In the genomic region with DNA sequence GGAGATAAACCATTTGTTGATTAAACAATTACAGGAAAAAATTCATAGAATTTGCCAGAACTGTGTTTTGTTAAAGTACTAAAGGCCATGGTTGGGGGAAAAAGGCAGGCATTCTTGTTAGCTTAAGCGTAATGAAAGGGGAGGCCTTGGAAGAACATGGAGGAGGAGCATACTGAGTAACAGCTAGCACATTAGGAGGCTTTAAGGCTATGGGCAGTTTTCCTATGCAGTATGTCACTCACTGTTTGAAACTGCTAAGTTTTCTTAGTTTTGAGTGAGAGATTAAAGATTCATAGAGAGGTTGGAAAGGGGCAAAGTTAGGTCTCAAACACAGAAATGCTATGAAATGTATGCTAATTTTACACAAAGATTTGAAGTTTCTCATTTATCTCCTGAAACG, we compare ENCODE assay signal across 24 mouse cellular contexts. TPM values are rescaled to one million over a fixed set of nuclear protein-coding genes. Genes with fewer than 3 reads are reported as not detected.
A peak's percentile ranks its signal among the peaks of the same experiment; 100 is the strongest.
DNase-seq lines count a peak whose midpoint lies in the region; ATAC-seq and TF ChIP-seq lines count a peak whose summit lies in the region.
"Had no signal": no experiment of that assay in that cellular context is flagged by ENCODE, and none has a peak within 500 bp of the region (broad histone marks: within the 10 kb centered on the region; RNA-seq: fewer than 3 reads in every experiment).

No protein-coding gene starts in this region.

- dilution Hi-C loops in CH12.LX (cut with MboI; ENCODE audit: extremely low pct_ligation_motif_present, extremely low pct_unique_long_range_greater_than_20kb, low sequenced_read_pairs), result no loop called here

- 79% methylated on average over 2 of the region's 2 CpGs for WGBS in macrophage (ENCODE audit: missing documents)
- WGBS in hindbrain, embryonic 11.5 days, result 79% methylated on average over 2 of the region's 2 CpGs

- H3K9ac ChIP-seq in CH12.LX (ENCODE audit: insufficient read depth, low read depth), result no peak overlapping the region
- no peak overlapping the region for H3K9ac ChIP-seq in hindbrain, embryonic 11.5 days (ENCODE audit: low read depth, low read length)

- no peak for TF ChIP-seq EP300 in CH12.LX (IDR thresholded peaks at IDR 0.05; ENCODE audit: low read length)

- TF ChIP-seq CTCF in CH12.LX (conservative IDR thresholded peaks at IDR 0.05 in 1 of 2, IDR thresholded peaks at IDR 0.05 in 1 of 2; ENCODE audit: low read depth in 2 of 2, low read length in 2 of 2), result no peak
- TF ChIP-seq CTCF in bone marrow macrophage, adult 2 months (IDR thresholded peaks at IDR 0.05; ENCODE audit: low read depth, low read length), result no peak

- H3K79me2 ChIP-seq in CH12.LX (replicated peaks; ENCODE audit: control insufficient read depth, extremely low read depth, insufficient read depth, poor library complexity, severe bottlenecking) (peaks cover 13% of the 10 kb centered on the region), macrophage (ENCODE audit: inconsistent target) (peaks cover 22% of the 10 kb centered on the region)

- TF ChIP-seq RAD21 in CH12.LX (IDR thresholded peaks at IDR 0.05; ENCODE audit: low read depth, low read length), result no peak

- H3K27ac ChIP-seq in CH12.LX (ENCODE audit: insufficient read depth, low read depth), result no peak overlapping the region
- H3K27ac ChIP-seq in bone marrow macrophage, adult 2 months (ENCODE audit: insufficient read depth, low read depth, low read length), result peak overlapping the region; percentile 50; the same call in 1 of the 2 replicates
- peak overlapping the region; percentile 48 for H3K27ac ChIP-seq in macrophage
- H3K27ac ChIP-seq in hindbrain, embryonic 11.5 days (ENCODE audit: low read depth, low read length), result no peak overlapping the region

- no peaks in the 10 kb centered on the region for H3K9me3 ChIP-seq in CH12.LX (replicated peaks; ENCODE audit: low read length)
- no peaks in the 10 kb centered on the region for H3K9me3 ChIP-seq in hindbrain, embryonic 11.5 days (ENCODE audit: control insufficient read depth, low read length)
- H3K9me3 ChIP-seq: G1E had no signal

- peak; percentile 66 for DNase-seq in 416B (ENCODE audit: low read depth)
- DNase-seq in CH12.LX (ENCODE audit: extremely low read depth), result no peak
- no peak for DNase-seq in gastrocnemius, postnatal 10 days
- no peak for DNase-seq in adrenal gland, adult 2 months
- no peak for DNase-seq in hindbrain, embryonic 11.5 days (ENCODE audit: low spot score)
- DNase-seq in layer of hippocampus, adult 9-10 months (ENCODE audit: low spot score), result no peak
- DNase-seq: adrenal gland, adult 8-10 months; adrenal gland, postnatal 10 days; adrenal gland, postnatal 14 days; adrenal gland, postnatal 25 days; adrenal gland, postnatal 36 days; B cell, adult 2 months; cerebellum, adult 11 months; cerebellum, adult 11-12 months; cerebellum, adult 18-20 months; cerebellum, adult 2 months; cerebellum, adult 8-10 months; cerebellum, adult 9-10 months had no signal

- H3K4me2 ChIP-seq in CH12.LX (ENCODE audit: insufficient read depth, low read depth, poor library complexity, severe bottlenecking), result no peak overlapping the region
- no peak overlapping the region for H3K4me2 ChIP-seq in hindbrain, embryonic 11.5 days (replicated peaks; ENCODE audit: low read depth, low read length)

- peaks cover 0 to 16% of the 10 kb centered on the region in 2 experiments; a peak in 2 of 4 replicates for H3K4me1 ChIP-seq in CH12.LX (ENCODE audit: control insufficient read depth in 1 of 2, insufficient read depth in 2 of 2)
- H3K4me1 ChIP-seq in bone marrow macrophage, adult 2 months (ENCODE audit: control insufficient read depth, insufficient read depth, low read length), result peaks cover 4% of the 10 kb centered on the region; the same call in 1 of the 2 replicates
- no peaks in the 10 kb centered on the region for H3K4me1 ChIP-seq in hindbrain, embryonic 11.5 days (replicated peaks; ENCODE audit: control insufficient read depth, insufficient read depth, low read length)

- no peaks in the 10 kb centered on the region for H3K27me3 ChIP-seq in CH12.LX (replicated peaks)
- no peaks in the 10 kb centered on the region for H3K27me3 ChIP-seq in hindbrain, embryonic 11.5 days (ENCODE audit: control insufficient read depth, insufficient read depth, low read length)
- H3K27me3 ChIP-seq: Patski had no signal

- TF ChIP-seq POLR2A in CH12.LX (IDR thresholded peaks at IDR 0.05; ENCODE audit: low read depth, low read length), result no peak
- TF ChIP-seq POLR2A in bone marrow macrophage, adult 2 months (IDR thresholded peaks at IDR 0.05; ENCODE audit: borderline replicate concordance, low read depth, low read length), result no peak

- H3K4me3 ChIP-seq in CH12.LX (replicated peaks in 1 of 3; ENCODE audit: low read depth in 2 of 3, low read length in 2 of 3, poor library complexity in 1 of 3) (no peak overlapping the region), macrophage (ENCODE audit: inconsistent target) (no peak overlapping the region)
- H3K4me3 ChIP-seq in bone marrow macrophage, adult 2 months (ENCODE audit: insufficient read depth, low read length), result no peak overlapping the region
- no peak overlapping the region for H3K4me3 ChIP-seq in hindbrain, embryonic 11.5 days (ENCODE audit: low read depth, low read length)

- in situ Hi-C loops in CH12.LX (cut with MboI; ENCODE audit: low pct_ligation_motif_present, low pct_unique_long_range_greater_than_20kb, low sequenced_read_pairs), result no loop called here

- no peaks in the 10 kb centered on the region for H3K36me3 ChIP-seq in CH12.LX (replicated peaks in 1 of 2; ENCODE audit: control insufficient read depth in 1 of 2, insufficient read depth in 1 of 2, low read length in 1 of 2)
- H3K36me3 ChIP-seq in macrophage (ENCODE audit: inconsistent target), result no peaks in the 10 kb centered on the region
- no peaks in the 10 kb centered on the region for H3K36me3 ChIP-seq in hindbrain, embryonic 11.5 days (ENCODE audit: control insufficient read depth, insufficient read depth, low read length)
- H3K36me3 ChIP-seq: G1E had no signal

- no peak for ATAC-seq in hindbrain, embryonic 11.5 days (ENCODE audit: low FRiP score)
- ATAC-seq: activated CD4-positive, CD25-positive, alpha-beta regulatory T cell, adult 4 months; CD4-positive, CD25-positive, alpha-beta regulatory T cell, adult 4 months; Patski had no signal

TF ChIP-seq in CH12.LX, 34 proteins besides CTCF, POLR2A, EP300 and RAD21:
- TF ChIP-seq TBP (conservative IDR thresholded peaks at IDR 0.05; ENCODE audit: low read depth, low read length) (0 out of 2 replicates have a peak, but pooled peaks have one; percentile 50), ETS1 (conservative IDR thresholded peaks at IDR 0.05; ENCODE audit: low read depth, low read length) (no peak), BHLHE40 (IDR thresholded peaks at IDR 0.05; ENCODE audit: low read depth, low read length) (no peak), NRF1 (IDR thresholded peaks at IDR 0.05; ENCODE audit: low read depth, low read length) (no peak), ZMIZ1 (IDR thresholded peaks at IDR 0.05; ENCODE audit: low read depth, low read length) (peak; percentile 59; the same call in 1 of the 2 replicates), E2F4 (IDR thresholded peaks at IDR 0.05; ENCODE audit: insufficient replicate concordance, low read depth, low read length) (no peak), ELF1 (IDR thresholded peaks at IDR 0.05; ENCODE audit: low read depth, low read length) (no peak)
TF ChIP-seq in CH12.LX: peak in this region for 2.

RNA-seq across cellular contexts. Expression of gene Faf1, which starts 2.3 kb away (rescaled TPM):
- total RNA-seq in CH12.LX (2012; rRNA removed), result 34.9 and 35.8 TPM in 2 replicates
- total RNA-seq in CH12.LX (2014; rRNA removed), result 52.8 and 65.5 TPM in 2 replicates
- polyA plus RNA-seq in CH12.LX (2012; ENCODE audit: insufficient read length, low read depth), result 38.2 and 38.4 TPM in 2 replicates
- polyA plus RNA-seq in bone marrow macrophage, adult 2 months (2012; ENCODE audit: insufficient read depth, insufficient read length, missing spikeins), result 18.7 and 22.3 TPM in 2 replicates
- total RNA-seq in macrophage (2018; cell fraction: chromatin; rRNA removed), result 10 to 100 TPM; 10.6 to 77.5 (median 60.7) TPM
- 10 to 100 TPM; 14.9 to 23.3 (median 18.8) TPM for total RNA-seq in macrophage (2018; cell fraction: cytosol; rRNA removed)
- total RNA-seq in macrophage (2018; cell fraction: nucleus; rRNA removed), result 10 to 100 TPM; 11.7 to 51.8 (median 32.3) TPM
- 15.1 to 23.0 TPM (median 20.8 TPM) in 3 replicates for polyA plus RNA-seq in macrophage (2018)
- 10 to 100 TPM; 26.8 to 27.6 TPM for total RNA-seq in gastrocnemius, postnatal 10 days (2021)
- 10 to 100 TPM; 24.8 to 31.1 TPM for total RNA-seq in adrenal gland, adult 2 months (2021)
- 6.8 and 9.7 TPM in 2 replicates for polyA plus RNA-seq in adrenal gland, adult 2 months (2012; rRNA removed)
- polyA plus RNA-seq in hindbrain, embryonic 11.5 days (2014; fragmentation: Nextera tagmentation; extraction: Ambion mirVana), result 41.5 and 48.3 TPM in 2 replicates

RNA-seq across cellular contexts. Expression of gene Cdkn2c, which starts 7.1 kb away (rescaled TPM):
- total RNA-seq in CH12.LX (2012; rRNA removed) (15.0 and 16.1 TPM in 2 replicates), CH12.LX (2014; rRNA removed) (12.8 and 14.1 TPM in 2 replicates)
- polyA plus RNA-seq in CH12.LX (2012; ENCODE audit: insufficient read length, low read depth) (6.8 and 7.1 TPM in 2 replicates), macrophage (2018) (17.4 to 25.7 TPM (median 19.1 TPM) in 3 replicates)
- polyA plus RNA-seq in bone marrow macrophage, adult 2 months (2012; ENCODE audit: insufficient read depth, insufficient read length, missing spikeins), result 63.5 and 73.9 TPM in 2 replicates
- 10 to 100 TPM in 1 of 26 experiments, 1 to 10 TPM in 23, under 1 TPM in 2; 0.52 to 12.3 (median 2.3) TPM for total RNA-seq in macrophage (2018; cell fraction: chromatin; rRNA removed)
- total RNA-seq in macrophage (2018; cell fraction: cytosol; rRNA removed), result 10 to 100 TPM in 18 of 26 experiments, 1 to 10 TPM in 8; 6.8 to 25.0 (median 11.6) TPM
- total RNA-seq in macrophage (2018; cell fraction: nucleus; rRNA removed), result 10 to 100 TPM in 3 of 26 experiments, 1 to 10 TPM in 23; 3.4 to 18.4 (median 5.4) TPM
- 10 to 100 TPM; 20.6 TPM for total RNA-seq in gastrocnemius, postnatal 10 days (2021)
- total RNA-seq in adrenal gland, adult 2 months (2021), result 100 to 1,000 TPM in 1 of 2 experiments, 10 to 100 TPM in 1; 43.6 to 115 TPM
- 17.4 and 17.6 TPM in 2 replicates for polyA plus RNA-seq in adrenal gland, adult 2 months (2012; rRNA removed)
- 5.1 and 5.5 TPM in 2 replicates for polyA plus RNA-seq in hindbrain, embryonic 11.5 days (2014; fragmentation: Nextera tagmentation; extraction: Ambion mirVana)

Comparison
In these comparisons a context has a peak if more than half of its experiments do, and no peak if none do; other contexts are left out.
1. H3K27ac ChIP-seq: peak in bone marrow macrophage, adult 2 months (single experiment) and macrophage (single experiment); none in CH12.LX (single experiment) and hindbrain, embryonic 11.5 days (single experiment).